Mouse (Mus musculus) MEL (cell line): ENCODE data around the gene Gm20388. TPM values are rescaled to one million over a fixed set of nuclear protein-coding genes. Genes with fewer than 3 reads are reported as not detected.

ENCODE experiments used
- DNase-seq: peaks from one replicate; pipeline ENCODE4 v3.0.0; 2011; ENCODE audit warnings: low read depth, low spot score
- H3K27ac ChIP-seq: 2 replicates; pipeline ENCODE4 v1.5.1; 2012; ENCODE audit warnings: low read depth, mild to moderate bottlenecking, control low read depth, low read length, moderate library complexity; ENCODE audit not compliant: control insufficient read depth
- H3K27me3 ChIP-seq, 2 experiments: fragments of 150-350 bp in 1 of 2; sonication (generic) in 1 of 2; 2 replicates each; pipeline ENCODE4 v1.6.1; 2012; ENCODE audit warnings: low read length in 2 of 2, mild to moderate bottlenecking in 2 of 2, improper control_type of control experiment in 1 of 2, moderate library complexity in 1 of 2; ENCODE audit not compliant: insufficient read depth in 2 of 2, control insufficient read depth in 1 of 2
- H3K36me3 ChIP-seq, 2 experiments: 2 replicates each; pipeline ENCODE4 v1.6.1; 2012 to 2014; ENCODE audit warnings: low read length in 2 of 2, improper control_type of control experiment in 1 of 2, inconsistent platforms in 1 of 2, mild to moderate bottlenecking in 1 of 2; ENCODE audit not compliant: insufficient read depth in 2 of 2, control insufficient read depth in 1 of 2
- H3K4me1 ChIP-seq, 2 experiments: fragments of 150-350 bp in 1 of 2; sonication (generic) in 1 of 2; 2 replicates each; pipeline ENCODE4 v1.6.1; 2012; ENCODE audit warnings: low read length in 2 of 2, improper control_type of control experiment in 1 of 2, mild to moderate bottlenecking in 1 of 2; ENCODE audit not compliant: insufficient read depth in 2 of 2, control insufficient read depth in 1 of 2
- H3K4me3 ChIP-seq, 2 experiments: fragments of 150-350 bp in 1 of 2; sonication (generic) in 1 of 2; 2 replicates each; pipeline ENCODE4 v1.5.1; 2012; ENCODE audit warnings: low read depth in 2 of 2, low read length in 2 of 2, mild to moderate bottlenecking in 2 of 2, moderate library complexity in 2 of 2, control low read depth in 1 of 2, improper control_type of control experiment in 1 of 2; ENCODE audit not compliant: control insufficient read depth in 1 of 2, insufficient read depth in 1 of 2
- H3K79me2 ChIP-seq: 2 replicates; pipeline ENCODE4 v1.6.1; 2012; ENCODE audit warnings: mild to moderate bottlenecking, low read length, moderate library complexity; ENCODE audit not compliant: control insufficient read depth, poor library complexity, insufficient read depth
- H3K9ac ChIP-seq: 2 replicates; pipeline ENCODE4 v1.6.1; 2012; ENCODE audit warnings: low read depth, mild to moderate bottlenecking, control low read depth, low read length, moderate library complexity; ENCODE audit not compliant: control insufficient read depth, poor library complexity, severe bottlenecking
- H3K9me3 ChIP-seq: fragments of 150-350 bp; sonication (generic); replicated peaks from 2 replicates; pipeline ENCODE4 v1.6.1; 2012; ENCODE audit warnings: mild to moderate bottlenecking, low read length, improper control_type of control experiment, moderate library complexity; ENCODE audit not compliant: insufficient read depth
- CHD1 ChIP-seq: IDR thresholded peaks from 2 replicates; pipeline ENCODE4 v1.6.1; 2012; ENCODE audit warnings: low read depth, mild to moderate bottlenecking, inconsistent platforms, low read length, improper control_type of control experiment
- E2F4 ChIP-seq: IDR thresholded peaks from 2 replicates; pipeline ENCODE4 v1.6.1; 2011; ENCODE audit warnings: low read depth, low read length, improper control_type of control experiment, borderline replicate concordance
- ELF1 ChIP-seq: IDR thresholded peaks from 2 replicates; pipeline ENCODE4 v1.6.1; 2014; ENCODE audit warnings: low read depth, mild to moderate bottlenecking, inconsistent platforms, low read length, improper control_type of control experiment, moderate library complexity
- GATA1 ChIP-seq: IDR thresholded peaks from 2 replicates; pipeline ENCODE4 v1.6.1; 2011; ENCODE audit warnings: low read depth, low read length, improper control_type of control experiment
- MAFK ChIP-seq: IDR thresholded peaks from 2 replicates; pipeline ENCODE4 v1.6.1; 2011; ENCODE audit warnings: low read depth, mild to moderate bottlenecking, low read length, improper control_type of control experiment, borderline replicate concordance
- MYC ChIP-seq: IDR thresholded peaks from 2 replicates; pipeline ENCODE4 v1.6.1; 2011; ENCODE audit warnings: low read depth, mild to moderate bottlenecking, low read length, improper control_type of control experiment, moderate library complexity
- NRF1 ChIP-seq: IDR thresholded peaks from 2 replicates; pipeline ENCODE4 v1.6.1; 2014; ENCODE audit warnings: low read depth, mild to moderate bottlenecking, inconsistent platforms, low read length, improper control_type of control experiment, moderate library complexity; ENCODE audit not compliant: poor library complexity, insufficient read depth, severe bottlenecking
- POLR2A ChIP-seq, 2 experiments: IDR thresholded peaks; 2 replicates each; pipeline ENCODE4 v1.6.1; 2011 to 2012; ENCODE audit warnings: low read length in 2 of 2, mild to moderate bottlenecking in 2 of 2, control low read depth in 1 of 2, improper control_type of control experiment in 1 of 2, low read depth in 1 of 2, moderate library complexity in 1 of 2; ENCODE audit not compliant: control insufficient read depth in 1 of 2, insufficient read depth in 1 of 2, poor library complexity in 1 of 2
- SIN3A ChIP-seq: IDR thresholded peaks from 2 replicates; pipeline ENCODE4 v1.6.1; 2012; ENCODE audit warnings: low read length, improper control_type of control experiment, inconsistent platforms
- TAL1 ChIP-seq: IDR thresholded peaks from 2 replicates; pipeline ENCODE4 v1.6.1; 2012; ENCODE audit warnings: mild to moderate bottlenecking, inconsistent platforms, low read length, moderate library complexity, mixed read lengths
- TBP ChIP-seq: IDR thresholded peaks from 2 replicates; pipeline ENCODE4 v1.8.0; 2011; ENCODE audit warnings: low read depth, low read length, improper control_type of control experiment
- UBTF ChIP-seq: IDR thresholded peaks from 2 replicates; pipeline ENCODE4 v1.6.1; 2012; ENCODE audit warnings: low read depth, mild to moderate bottlenecking, inconsistent platforms, low read length, improper control_type of control experiment, moderate library complexity, borderline replicate concordance; ENCODE audit not compliant: insufficient read depth
- ZKSCAN1 ChIP-seq: IDR thresholded peaks from 2 replicates; pipeline ENCODE4 v1.6.1; 2012; ENCODE audit warnings: low read depth, mild to moderate bottlenecking, inconsistent platforms, low read length, improper control_type of control experiment, moderate library complexity
- polyA plus RNA-seq, 2 experiments: library from polyadenylated mRNA; stranded (reverse) in 1 of 2; unstranded in 1 of 2; fragments of >175 nt in 1 of 2; fragments of >200 nt in 1 of 2; gene quantifications; 2 replicates each; pipeline versions ENCODE4 v1.2.1 to v1.2.4; 2012; ENCODE audit warnings: low replicate concordance in 2 of 2, low read depth in 1 of 2; ENCODE audit not compliant: insufficient read length in 2 of 2, insufficient read depth in 1 of 2, missing spikeins in 1 of 2
- total RNA-seq: library from RNA; depleted of rRNA; stranded (reverse); fragments of 300-350 nt; gene quantifications from 2 replicates; pipeline ENCODE4 v1.2.3, GENCODE M21; 2012

The Gm20388 gene
- total and polyA plus RNA-seq, 3 experiments, result 11.1 to 17.8 TPM; not detected in 1

GRCm38 (mm10) chr8:122699005-122699492 lies 2788.4 kb downstream of the Gm20388 start, which contains the start of gene Cbfa2t3:
TSS of gene Cbfa2t3 (minus strand) at chr8:122699109.
- H3K27ac ChIP-seq, result peak within 1 kb of the TSS; percentile 92
- peak within 1 kb of the TSS; percentile 92 for H3K9ac ChIP-seq
- peak within 1 kb of the TSS; percentile 74 to 81 for H3K4me3 ChIP-seq
- H3K9me3 ChIP-seq, result no peaks in the 10 kb centered on the region
- TF ChIP-seq MAFK (no peak), POLR2A (IDR thresholded peaks at IDR 0.05; ENCODE audit: control insufficient read depth in 1 of 2, insufficient read depth in 1 of 2, low read depth in 1 of 2, low read length in 2 of 2, poor library complexity in 1 of 2) (peak in 1 of 2 experiments; percentile 89; a peak in 2 of 4 replicates), TBP (peak; percentile 76; the same call in 1 of the 2 replicates), GATA1 (peak; percentile 83), ELF1 (no peak), TAL1 (peak; percentile 98), UBTF (0 out of 2 replicates have a peak, but pooled peaks have one; percentile 7)
- peak; percentile 95 for DNase-seq
- peaks cover 0 to 55% of the 10 kb centered on the region in 2 experiments; a peak in 3 of 4 replicates for H3K36me3 ChIP-seq
- H3K27me3 ChIP-seq, result no peaks in the 10 kb centered on the region
- H3K4me1 ChIP-seq, result peaks cover 32 to 60% of the 10 kb centered on the region in 2 experiments
- peaks cover 56% of the 10 kb centered on the region for H3K79me2 ChIP-seq

- peak; percentile 99 for DNase-seq
- Histone ChIP-seq H3K4me3 (peak overlapping the region in 1 of 2 experiments; percentile 8; a peak in 1 of 4 replicates), H3K9ac (peak overlapping the region; percentile 92), H3K4me1 (peaks cover 25 to 51% of the 10 kb centered on the region in 2 experiments), H3K79me2 (peaks cover 41% of the 10 kb centered on the region), H3K9me3 (no peaks in the 10 kb centered on the region), H3K27me3 (no peaks in the 10 kb centered on the region), H3K36me3 (peaks cover 0 to 40% of the 10 kb centered on the region in 2 experiments; a peak in 2 of 4 replicates), H3K27ac (peak overlapping the region; percentile 92)
- TF ChIP-seq NRF1, result no peak
- TF ChIP-seq ZKSCAN1, result no peak
- no peak for TF ChIP-seq E2F4
- TF ChIP-seq POLR2A (IDR thresholded peaks at IDR 0.05; ENCODE audit: control insufficient read depth in 1 of 2, insufficient read depth in 1 of 2, low read depth in 1 of 2, low read length in 2 of 2, poor library complexity in 1 of 2), result peak in 1 of 2 experiments; percentile 72; a peak in 1 of 4 replicates
- TF ChIP-seq CHD1, result no peak
- TF ChIP-seq UBTF, result no peak
- TF ChIP-seq SIN3A, result no peak
- peak; percentile 98 for TF ChIP-seq TAL1
- TF ChIP-seq GATA1, result peak; percentile 97
- TF ChIP-seq MYC, result no peak
- TF ChIP-seq TBP, result peak; percentile 89
These were observed 2790.0 kb downstream of the Gm20388 start for GRCm38 (mm10) chr8:122700628-122701027.
